Mouse (Mus musculus) layer of hippocampus, adult 11-12 months (tissue): ENCODE results near the gene Gjb2.

Experiments used
- DNase-seq: peaks from one replicate; pipeline ENCODE4 v3.0.0; 2022; ENCODE audit warnings: low spot score

The Gjb2 gene

DNA sequence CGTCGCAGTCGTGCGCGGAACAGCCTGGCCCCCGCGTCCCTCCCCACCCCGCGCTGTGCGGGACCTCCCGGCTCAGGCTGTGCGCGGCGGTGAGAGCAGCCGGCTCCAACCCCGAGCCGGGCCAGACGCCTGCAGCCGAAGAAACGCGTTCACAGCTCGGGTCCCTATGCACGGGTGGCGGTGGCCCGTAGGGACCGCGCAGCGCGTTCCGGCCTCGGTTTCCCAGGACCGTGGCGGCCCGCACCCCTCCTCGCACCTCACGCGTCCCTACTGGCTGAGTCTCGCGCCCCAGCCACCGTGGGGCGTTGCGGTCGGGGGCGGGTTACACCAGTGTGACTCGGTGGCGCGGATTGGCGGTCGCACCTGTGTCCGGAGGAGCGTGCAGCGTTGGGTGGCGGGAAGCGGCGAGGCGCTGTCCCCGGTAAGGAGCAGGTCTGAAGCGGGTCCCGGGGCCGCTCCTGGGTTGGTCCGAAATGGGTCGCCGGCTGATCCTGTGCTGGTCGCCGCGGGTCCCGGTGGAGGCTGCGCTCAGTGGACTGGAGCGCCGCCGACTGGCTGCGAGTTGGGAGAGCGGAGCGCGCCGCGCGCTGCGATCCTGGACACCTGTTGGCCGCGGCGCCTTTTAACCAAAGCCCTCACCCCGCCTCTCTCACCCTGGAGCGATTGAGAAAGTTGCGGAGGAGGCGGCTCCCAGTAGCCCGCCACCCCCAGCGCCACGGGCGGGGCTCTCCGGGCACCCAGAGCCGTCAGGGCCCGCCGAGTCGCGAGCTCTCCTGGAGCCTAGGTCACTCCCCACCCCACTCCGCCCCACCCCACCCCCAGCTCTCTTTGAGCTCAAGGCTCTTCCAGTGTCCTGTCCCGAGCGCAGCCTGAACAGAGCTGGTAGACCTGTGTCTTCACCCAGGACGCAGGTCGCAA lies at the start of gene Gjb2:
TSS of gene Gjb2 (minus strand) at position 597 of the 918 bp plus-strand sequence.
- DNase-seq: peak; percentile 17

GRCm38 (mm10) chr14:57145741-57146140 lies 41.2 kb upstream of the Gjb2 start:
- no peak for DNase-seq

DNA sequence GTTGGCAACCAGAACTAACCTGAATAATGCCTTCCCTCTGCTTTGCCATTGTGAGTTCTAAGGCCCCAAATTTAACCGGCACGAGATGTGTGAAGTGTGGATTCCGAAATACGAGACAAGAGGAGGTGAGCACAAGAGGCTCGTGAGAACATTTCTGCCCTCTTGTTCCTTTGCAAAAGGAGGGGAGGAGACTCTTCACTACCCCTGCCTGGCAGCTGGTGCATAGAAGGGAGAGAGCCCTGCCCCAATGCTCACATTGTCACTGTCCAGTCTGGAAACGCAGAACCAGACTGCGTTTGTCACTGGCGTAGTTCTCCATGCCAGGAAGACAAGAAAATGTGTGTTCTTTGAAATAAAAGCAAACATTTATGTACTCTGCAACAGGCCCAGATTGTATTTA lies 30.8 kb upstream of the Gjb2 start:
- no peak for DNase-seq

DNA sequence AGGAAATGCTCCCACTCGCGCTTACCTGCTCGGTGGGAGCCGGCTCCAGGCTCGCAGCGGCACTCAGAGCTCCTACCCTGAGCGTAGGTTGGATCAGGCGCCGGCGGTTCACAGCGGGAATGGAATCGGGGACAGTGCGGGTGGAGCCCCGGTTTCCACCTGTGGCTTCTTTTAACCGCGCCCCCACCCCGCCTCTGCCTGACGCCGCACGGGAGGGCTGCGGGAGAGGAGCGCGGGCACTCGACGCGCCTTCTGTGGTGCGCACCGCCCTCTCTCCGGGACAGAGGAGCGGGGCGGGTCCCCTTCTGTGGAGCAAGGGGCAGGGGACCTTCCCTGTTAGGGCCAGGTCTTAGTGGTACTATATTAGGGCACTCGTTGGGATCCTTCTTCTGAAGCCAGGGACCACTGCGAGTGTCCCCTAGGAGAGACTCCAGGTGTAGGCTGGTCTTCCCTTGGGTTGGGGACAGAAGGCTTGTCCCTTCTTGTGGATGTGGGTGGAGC lies 28.7 kb upstream of the Gjb2 start, which contains the start of gene Gjb6:
TSS of gene Gjb6 (minus strand) at position 451 of the 501 bp plus-strand sequence.
- DNase-seq: no peak

DNA sequence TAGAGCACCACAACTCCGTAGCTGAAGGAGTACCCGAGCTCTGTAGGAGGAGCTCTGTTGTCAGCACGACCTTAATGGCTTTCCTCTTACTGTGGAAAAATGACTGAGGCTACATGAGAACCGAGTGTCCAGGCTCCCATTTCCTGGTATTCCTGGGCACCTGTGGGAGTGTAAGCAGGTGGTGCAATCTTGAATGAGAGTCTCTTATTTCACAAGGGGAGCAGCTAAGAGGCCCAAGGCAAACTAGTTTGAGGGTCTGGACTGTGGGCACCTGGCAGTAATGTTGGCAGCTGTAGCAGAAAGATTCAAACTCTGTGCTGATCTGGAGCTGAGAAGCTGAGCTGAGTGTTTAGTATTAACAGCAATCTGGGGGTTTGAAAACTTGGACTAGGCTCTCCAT lies 22.9 kb upstream of the Gjb2 start:
- no peak for DNase-seq

DNA sequence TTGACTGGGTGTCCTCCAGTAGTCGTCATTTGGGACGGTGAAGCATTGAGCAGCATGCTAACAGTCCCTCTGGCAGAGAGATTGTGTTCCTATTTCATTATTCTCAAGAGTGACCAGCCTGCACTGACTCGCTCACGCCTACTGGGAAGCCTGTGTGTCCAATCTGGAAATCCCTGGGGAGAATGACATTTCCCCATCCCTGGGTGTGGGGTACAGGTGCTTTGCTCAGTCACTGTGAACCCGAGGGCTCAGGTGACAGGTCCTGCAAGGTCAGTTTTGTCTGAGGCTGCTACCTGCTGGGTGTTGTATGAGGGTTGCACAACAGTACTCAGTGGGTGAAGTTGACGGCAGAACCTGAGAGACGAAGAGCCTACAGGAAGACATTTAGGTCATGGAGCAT lies 17.8 kb upstream of the Gjb2 start:
- DNase-seq: no peak

DNA sequence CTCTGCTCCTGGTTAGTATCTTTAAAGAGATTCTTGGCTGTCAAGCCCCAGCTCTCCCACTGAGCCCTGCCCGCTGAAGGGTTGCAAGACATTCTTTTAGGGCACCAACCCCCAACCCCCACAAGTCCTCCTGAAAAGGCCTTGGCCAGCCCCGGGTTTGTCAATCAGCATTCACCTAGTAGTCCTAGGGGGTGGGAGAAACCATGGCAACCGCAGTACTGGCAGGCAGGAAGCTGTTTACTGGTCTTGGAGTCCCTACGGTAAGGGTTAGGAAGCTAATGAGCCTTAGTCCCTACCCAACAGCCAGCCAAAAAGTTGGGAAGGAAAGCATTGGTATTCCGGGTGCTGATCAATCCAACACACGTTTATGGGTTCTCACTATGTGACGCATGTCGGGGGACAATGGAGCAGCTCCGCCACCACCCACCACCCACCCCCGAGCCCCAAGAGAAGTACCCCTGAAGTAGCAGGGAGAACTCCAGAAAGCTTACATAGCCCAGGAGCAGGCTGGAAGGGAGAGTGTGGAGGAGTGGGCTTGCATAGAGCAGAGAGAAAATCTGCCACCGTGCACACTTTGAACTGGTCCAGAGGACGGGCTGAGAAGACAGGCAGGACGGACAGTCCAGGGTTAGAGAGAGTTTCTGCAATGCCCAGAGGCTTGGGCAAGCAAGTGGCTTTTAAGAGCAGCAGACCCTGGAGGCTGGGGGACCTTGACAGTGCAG lies 11.5 kb upstream of the Gjb2 start, which contains the start of gene Gm4491:
TSS of gene Gm4491 (minus strand) at position 61 of the 722 bp plus-strand sequence.
- peak; percentile 60 for DNase-seq

- DNase-seq: peak; percentile 60
Measured at GRCm38 (mm10) chr14:57109194-57109593, 4.7 kb upstream of the Gjb2 start.

DNA sequence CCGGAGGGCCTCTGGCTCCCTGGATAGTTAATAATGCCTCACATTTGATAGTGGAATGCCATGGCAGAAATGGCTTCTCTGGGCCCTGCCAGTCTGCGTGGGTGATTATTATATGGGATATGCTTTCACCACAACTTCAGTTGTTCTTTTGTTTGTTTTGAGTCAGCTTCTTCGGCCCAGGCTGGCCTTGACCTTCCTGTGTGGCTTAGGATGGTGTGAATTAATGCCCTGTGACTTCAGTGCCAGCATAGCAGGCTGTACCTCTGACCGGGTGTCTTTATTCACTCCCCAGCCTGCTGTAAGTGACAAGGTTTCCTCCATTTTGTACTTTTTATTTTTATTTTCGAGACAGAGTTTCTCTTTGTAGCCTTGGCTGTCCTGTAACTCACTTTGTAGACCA lies 3.4 kb upstream of the Gjb2 start:
- no peak for DNase-seq

GRCm38 (mm10) chr14:57107091-57107490 lies 2.6 kb upstream of the Gjb2 start:
- no peak for DNase-seq

GRCm38 (mm10) chr14:57105721-57106120 lies 1.2 kb upstream of the Gjb2 start:
- DNase-seq: no peak

DNA sequence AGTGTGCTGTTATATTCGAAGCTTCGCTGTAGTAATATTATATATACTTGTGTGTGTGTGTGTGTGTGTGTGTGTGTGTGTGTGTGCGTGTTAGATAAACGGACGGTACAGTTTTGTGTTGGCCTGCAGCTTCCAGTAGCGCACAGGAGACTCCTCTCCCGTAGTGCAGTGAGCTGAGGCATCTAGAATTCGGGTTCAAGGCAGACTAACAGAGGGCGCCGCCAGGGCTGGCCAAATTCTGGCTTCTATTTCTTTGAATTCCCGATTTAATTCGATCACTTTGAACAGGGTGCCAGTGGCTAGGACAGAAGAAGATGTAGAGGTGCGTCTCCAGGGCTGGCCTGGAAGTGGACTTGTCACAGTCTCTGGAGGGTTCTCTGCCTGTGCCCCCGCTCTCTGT lies 609 bp upstream of the Gjb2 start:
- no peak for DNase-seq

DNA sequence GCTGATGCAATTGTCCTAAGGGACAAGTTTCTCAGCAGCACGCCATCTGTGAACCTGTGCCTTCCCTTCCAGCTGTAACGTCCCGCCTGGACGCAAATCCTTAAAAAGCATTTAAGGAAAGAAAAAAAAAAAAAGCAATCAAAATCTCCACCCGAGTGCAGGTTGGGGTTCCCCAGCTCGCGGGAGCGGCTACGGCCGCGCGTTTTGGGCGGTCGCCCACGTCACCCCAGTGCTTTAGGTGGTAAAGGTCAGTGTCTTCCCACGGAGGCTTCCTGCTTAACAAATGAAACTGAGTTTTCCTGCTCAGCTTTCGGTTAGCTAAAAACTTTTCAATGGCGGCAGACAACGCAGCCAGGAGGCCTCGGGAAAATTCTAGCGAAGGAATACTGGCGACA lies 794 bp downstream of the Gjb2 start:
- no peak for DNase-seq

- no peak for DNase-seq
Measured at GRCm38 (mm10) chr14:57103121-57103520, 1.4 kb downstream of the Gjb2 start.

DNA sequence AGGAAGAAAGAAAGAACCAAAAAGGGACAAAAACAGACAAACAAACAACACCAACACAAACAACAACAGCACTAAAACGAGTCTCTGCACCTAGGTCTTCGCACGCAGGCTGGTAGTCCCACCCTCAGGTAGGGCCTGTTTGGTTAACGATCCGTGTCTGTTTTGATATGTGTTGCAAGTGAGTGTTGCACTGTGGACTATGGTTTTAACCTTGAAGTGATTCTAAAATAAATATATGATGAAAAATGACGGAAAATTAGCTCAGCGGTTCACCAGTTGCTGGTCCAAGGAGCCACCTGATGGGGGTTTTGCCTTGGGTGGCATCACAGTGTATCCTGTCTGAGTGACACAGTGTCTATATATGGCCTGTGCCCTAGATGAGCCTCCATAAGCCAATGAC lies 2.9 kb downstream of the Gjb2 start:
- no peak for DNase-seq

DNA sequence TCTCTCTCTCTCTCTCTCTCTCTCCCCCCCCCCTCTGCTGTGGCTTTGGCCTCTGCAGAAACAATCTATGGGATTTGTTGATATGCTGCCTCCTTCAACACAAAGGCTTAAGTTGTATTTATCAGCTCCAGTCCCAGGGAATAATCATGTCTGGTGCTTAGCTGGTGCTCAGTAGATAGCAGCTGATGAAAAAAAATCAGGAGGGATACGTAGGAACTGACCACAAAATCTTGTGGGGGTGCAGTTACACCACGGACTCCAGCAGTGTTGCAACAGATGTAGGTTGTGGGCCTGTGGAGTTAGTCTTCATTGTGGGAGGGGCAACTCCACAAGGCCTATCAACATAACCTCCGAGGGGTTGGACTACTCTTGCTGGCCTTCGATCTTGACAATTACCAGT lies 8.6 kb downstream of the Gjb2 start:
- no peak for DNase-seq

DNA sequence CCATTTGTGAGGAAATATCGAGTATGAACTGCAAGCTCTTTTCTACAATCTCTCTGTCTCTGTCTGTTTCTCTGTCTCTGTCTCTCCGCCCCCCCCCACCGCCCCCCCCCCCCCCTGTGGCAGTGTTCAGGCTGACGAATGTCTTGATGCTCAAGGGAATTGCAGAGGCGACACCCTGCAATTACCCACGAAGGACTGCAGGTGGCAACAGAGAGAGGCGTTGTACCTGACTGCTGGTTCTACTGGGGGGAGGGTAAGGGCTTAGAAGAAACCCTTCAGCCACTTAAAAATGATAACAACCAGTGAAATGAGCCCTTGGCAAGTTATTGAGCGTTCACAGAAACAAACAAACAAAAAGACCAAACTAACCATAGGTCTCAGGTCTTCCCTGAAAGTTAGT lies 11.5 kb downstream of the Gjb2 start:
- DNase-seq: peak; percentile 69

DNA sequence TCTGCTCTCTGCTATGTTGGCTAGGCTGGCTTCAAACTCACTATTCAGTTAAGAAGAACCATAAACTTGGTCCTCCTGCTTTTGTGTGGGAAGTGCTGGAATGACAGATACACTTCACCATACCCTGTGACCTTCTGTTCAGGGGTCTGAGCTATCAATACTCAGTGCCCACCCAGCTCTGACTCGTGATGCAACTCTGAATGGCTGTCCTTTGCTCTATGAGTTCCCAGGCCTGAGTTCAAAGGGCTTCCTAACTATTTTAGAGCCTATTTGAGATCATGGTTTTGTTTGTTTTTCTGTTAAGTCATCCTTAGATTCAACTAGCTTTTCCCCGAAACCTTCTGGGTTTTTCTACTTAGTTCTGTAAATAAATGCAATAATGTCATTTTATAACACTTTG lies 14.5 kb downstream of the Gjb2 start:
- no peak for DNase-seq

- DNase-seq: no peak
Measured at GRCm38 (mm10) chr14:57089107-57089506, 15.4 kb downstream of the Gjb2 start.

GRCm38 (mm10) chr14:57084180-57084668 lies 20.3 kb downstream of the Gjb2 start:
- DNase-seq: no peak

- no peak for DNase-seq
Measured at GRCm38 (mm10) chr14:57082863-57083262, 21.6 kb downstream of the Gjb2 start.

DNA sequence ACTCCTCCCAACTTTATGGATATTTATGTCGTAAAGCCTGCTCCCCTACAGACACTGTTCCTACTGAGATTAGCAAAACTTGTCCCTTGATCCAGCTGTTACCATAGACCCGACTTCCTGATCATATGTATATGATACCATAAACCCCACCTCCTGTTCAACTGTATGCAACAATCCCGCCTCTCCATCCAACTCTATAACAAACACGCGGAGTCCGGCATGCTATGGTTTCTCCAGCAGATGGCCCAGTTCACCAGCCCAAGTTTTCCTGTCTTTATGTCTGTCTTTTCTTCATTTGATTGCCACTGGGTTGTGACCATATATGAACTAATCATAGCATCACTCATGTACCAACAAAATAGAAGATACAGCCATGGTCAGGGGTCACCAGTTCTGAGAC lies 29.0 kb downstream of the Gjb2 start:
- DNase-seq: no peak

GRCm38 (mm10) chr14:57069906-57070305 lies 34.6 kb downstream of the Gjb2 start:
- DNase-seq: peak; percentile 29
